Mouse (Mus musculus): ENCODE data around the gene Btbd35f21. TPM values are rescaled to one million over a fixed set of nuclear protein-coding genes. Genes with fewer than 3 reads are reported as not detected.
"Not testable (repeated sequence)": the region's sequence is repeated elsewhere in the genome, so short reads cannot be mapped to it uniquely, and the experiment has no call there.

The Btbd35f21 gene
- not detected in 2 replicates for polyA plus RNA-seq (2015; fragmentation: Nextera tagmentation; extraction: Ambion mirVana)

DNA sequence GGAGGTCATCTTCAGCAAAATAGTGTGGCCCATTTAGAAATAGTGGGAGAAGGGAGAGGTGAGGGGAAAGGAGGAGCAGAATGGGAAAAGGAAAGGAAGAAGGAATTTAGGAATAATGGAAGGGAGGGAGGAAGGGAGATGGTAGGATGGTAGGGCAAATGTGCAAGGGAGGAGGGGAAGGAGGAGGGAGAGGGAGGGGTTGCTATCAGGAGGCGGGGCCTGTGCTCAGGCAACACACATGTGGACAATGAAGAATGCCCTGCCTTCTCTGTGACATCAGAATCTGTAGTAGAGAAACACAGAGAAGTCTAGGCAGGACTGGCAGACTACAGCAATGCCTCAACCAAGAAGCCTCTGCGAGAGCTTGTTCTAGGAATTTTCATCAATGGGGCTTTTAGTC lies at the start of gene Btbd35f21:
Gene Btbd35f21 (plus strand): TSS at position 301 of the 400 bp plus-strand sequence.
- not testable (repeated sequence) for DNase-seq (ENCODE audit: low spot score)

Other genes starting within 250 kb of the Btbd35f21 start
- not detected in 2 replicates for gene Btbd35f1, start 166.1 kb upstream of the Btbd35f21 start, polyA plus RNA-seq (2015; fragmentation: Nextera tagmentation; extraction: Ambion mirVana)
- gene Gm5926, start 75.4 kb upstream of the Btbd35f21 start, polyA plus RNA-seq (2015; fragmentation: Nextera tagmentation; extraction: Ambion mirVana), result not detected in 2 replicates
- not detected in 2 replicates for gene Btbd35f30, start 168.5 kb downstream of the Btbd35f21 start, polyA plus RNA-seq (2015; fragmentation: Nextera tagmentation; extraction: Ambion mirVana)
- not detected in 2 replicates for gene Gm21789, start 215.7 kb downstream of the Btbd35f21 start, polyA plus RNA-seq (2015; fragmentation: Nextera tagmentation; extraction: Ambion mirVana)
- gene Btbd35f5, start 247.8 kb downstream of the Btbd35f21 start, polyA plus RNA-seq (2015; fragmentation: Nextera tagmentation; extraction: Ambion mirVana), result not detected in 2 replicates